Mouse (Mus musculus): ENCODE data around the gene Wfdc9. TPM values are rescaled to one million over a fixed set of nuclear protein-coding genes. Genes with fewer than 3 reads are reported as not detected.

Wfdc9 gene
- polyA plus RNA-seq, 1 experiment = not detected

- Histone ChIP-seq H3K4me2 (ENCODE audit: low read depth) (no peak overlapping the region), H3K4me3 (no peak overlapping the region), H3K27me3 (ENCODE audit: control insufficient read depth, insufficient read depth, insufficient read length) (peaks cover 3% of the 10 kb centered on the region), H3K79me2 (ENCODE audit: control insufficient read depth, insufficient read depth) (no peaks in the 10 kb centered on the region), H3ac (ENCODE audit: control insufficient read depth, insufficient read length) (no peak overlapping the region), H3K36me3 (ENCODE audit: control insufficient read depth, insufficient read depth) (no peaks in the 10 kb centered on the region)
- TF ChIP-seq MAX (IDR thresholded peaks at IDR 0.05; ENCODE audit: low read depth) (no peak), POLR2AphosphoS2 (IDR thresholded peaks at IDR 0.05; ENCODE audit: insufficient read length, low read depth) (no peak), TCF12 (IDR thresholded peaks at IDR 0.05; ENCODE audit: insufficient read depth, poor library complexity, severe bottlenecking) (no peak), E2F4 (IDR thresholded peaks at IDR 0.05; ENCODE audit: insufficient read depth) (no peak), POLR2A (IDR thresholded peaks at IDR 0.05; ENCODE audit: insufficient read length, low read depth) (no peak)
Measured at GRCm38 (mm10) chr2:164678848-164679625, 22.7 kb upstream of the Wfdc9 start.

DNA sequence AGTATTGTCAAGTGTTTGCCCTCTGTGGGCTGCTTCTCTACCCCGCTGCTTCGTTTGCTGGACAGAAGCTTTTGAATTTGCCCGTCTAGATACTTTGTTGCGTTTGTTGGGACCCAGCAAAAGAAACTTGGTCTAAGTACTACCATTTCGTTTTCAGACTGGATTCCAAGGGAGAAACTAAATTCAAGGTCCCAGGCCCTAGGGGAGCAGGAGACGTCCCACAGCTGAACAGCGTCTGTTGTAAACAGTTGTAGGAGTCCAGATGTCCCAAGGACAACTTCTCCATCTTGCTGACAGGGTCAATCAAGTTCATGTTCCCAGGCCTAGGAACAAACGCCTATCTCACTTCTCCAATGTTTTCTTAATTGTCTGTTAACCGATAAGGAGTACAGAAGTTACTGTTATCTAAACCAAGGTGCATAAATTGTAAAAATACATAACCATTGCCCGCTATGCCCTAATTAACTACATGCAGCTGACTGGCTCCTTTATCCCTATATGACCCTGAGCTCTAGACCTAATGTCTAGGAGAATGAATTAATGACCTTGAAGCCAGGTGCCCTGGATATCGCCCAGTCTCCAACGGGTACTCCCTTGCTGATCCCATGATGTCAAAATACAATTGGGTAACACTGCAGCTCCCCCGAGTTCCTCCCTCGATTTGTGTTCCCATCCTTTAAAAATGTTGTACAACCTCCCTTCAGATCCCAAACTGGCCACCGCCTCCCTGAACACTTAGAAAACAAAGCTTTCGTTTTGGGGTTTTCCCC lies 20.7 kb upstream of the Wfdc9 start:
- Histone ChIP-seq H3ac (ENCODE audit: control insufficient read depth, insufficient read length) (no peak overlapping the region), H3K27me3 (ENCODE audit: control insufficient read depth, insufficient read depth, insufficient read length) (no peaks in the 10 kb centered on the region), H3K36me3 (ENCODE audit: control insufficient read depth, insufficient read depth) (no peaks in the 10 kb centered on the region), H3K4me2 (ENCODE audit: low read depth) (no peak overlapping the region), H3K79me2 (ENCODE audit: control insufficient read depth, insufficient read depth) (no peaks in the 10 kb centered on the region), H3K4me3 (no peak overlapping the region)
- TF ChIP-seq CEBPB (IDR thresholded peaks at IDR 0.05; ENCODE audit: insufficient read depth, poor library complexity, severe bottlenecking) = no peak

- H3K36me3 ChIP-seq (ENCODE audit: control insufficient read depth, insufficient read depth) = no peaks in the 10 kb centered on the region
- H3K79me2 ChIP-seq (ENCODE audit: control insufficient read depth, insufficient read depth) = no peaks in the 10 kb centered on the region
- no peak overlapping the region for H3K4me2 ChIP-seq (ENCODE audit: low read depth)
- no peak overlapping the region for H3K4me3 ChIP-seq
- no peak for TF ChIP-seq E2F4 (IDR thresholded peaks at IDR 0.05; ENCODE audit: insufficient read depth)
- TF ChIP-seq MYOG (IDR thresholded peaks at IDR 0.05; ENCODE audit: control insufficient read depth in 1 of 3, insufficient read depth in 1 of 3, insufficient read length in 2 of 3, low read depth in 2 of 3) = no peak
- no peak for TF ChIP-seq MAX (IDR thresholded peaks at IDR 0.05; ENCODE audit: low read depth)
- TF ChIP-seq USF1 (IDR thresholded peaks at IDR 0.05; ENCODE audit: low read depth) = no peak
- TF ChIP-seq REST (IDR thresholded peaks at IDR 0.05; ENCODE audit: insufficient read depth, insufficient read length) = no peak
- no peak for TF ChIP-seq SRF (IDR thresholded peaks at IDR 0.05; ENCODE audit: control insufficient read depth, insufficient read length, low read depth)
- TF ChIP-seq TCF12 (IDR thresholded peaks at IDR 0.05; ENCODE audit: insufficient read depth, poor library complexity, severe bottlenecking) = no peak
- H3K27me3 ChIP-seq (ENCODE audit: control insufficient read depth, insufficient read depth, insufficient read length) = no peaks in the 10 kb centered on the region
- no peak overlapping the region for H3ac ChIP-seq (ENCODE audit: control insufficient read depth, insufficient read length)
Measured at GRCm38 (mm10) chr2:164676103-164676502, 19.7 kb upstream of the Wfdc9 start.

DNA sequence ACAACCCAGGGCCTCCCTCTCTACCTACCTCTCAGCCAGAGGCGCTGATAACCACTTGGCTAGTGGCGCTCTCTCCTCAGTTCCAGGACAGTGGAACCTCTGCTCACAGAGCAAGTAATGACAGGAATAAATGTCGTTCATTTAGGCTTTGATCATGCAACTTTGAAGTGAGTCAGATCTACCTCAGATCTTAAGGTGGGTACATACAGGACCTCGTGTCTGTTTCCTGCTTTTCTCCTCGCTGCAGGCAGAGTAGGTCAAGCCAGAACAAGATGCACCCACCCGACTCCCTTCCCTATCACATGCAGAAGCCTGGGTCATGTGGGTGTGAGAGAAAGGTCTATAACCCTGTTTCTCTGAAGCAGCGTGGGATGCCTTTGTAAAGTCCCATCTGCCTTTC lies 17.6 kb upstream of the Wfdc9 start, which contains the start of gene Wfdc11:
Wfdc11 (minus strand) TSS at position 101 of the 400 bp plus-strand sequence.
- H3ac ChIP-seq (ENCODE audit: control insufficient read depth, insufficient read length) = no peak within 1 kb of the TSS
- no peak within 1 kb of the TSS for H3K4me2 ChIP-seq (ENCODE audit: low read depth)
- H3K4me3 ChIP-seq = no peak within 1 kb of the TSS
- H3K36me3 ChIP-seq (ENCODE audit: control insufficient read depth, insufficient read depth) = no peaks in the 10 kb centered on the region
- H3K79me2 ChIP-seq (ENCODE audit: control insufficient read depth, insufficient read depth) = no peaks in the 10 kb centered on the region
- H3K27me3 ChIP-seq (ENCODE audit: control insufficient read depth, insufficient read depth, insufficient read length) = no peaks in the 10 kb centered on the region
- no peak for TF ChIP-seq REST (IDR thresholded peaks at IDR 0.05; ENCODE audit: insufficient read depth, insufficient read length)
- TF ChIP-seq POLR2A (IDR thresholded peaks at IDR 0.05; ENCODE audit: insufficient read length, low read depth) = no peak
- no peak for TF ChIP-seq SRF (IDR thresholded peaks at IDR 0.05; ENCODE audit: control insufficient read depth, insufficient read length, low read depth)
- no peak for TF ChIP-seq CEBPB (IDR thresholded peaks at IDR 0.05; ENCODE audit: insufficient read depth, poor library complexity, severe bottlenecking)
- TF ChIP-seq POLR2AphosphoS2 (IDR thresholded peaks at IDR 0.05; ENCODE audit: insufficient read length, low read depth) = no peak
- TF ChIP-seq E2F4 (IDR thresholded peaks at IDR 0.05; ENCODE audit: insufficient read depth) = no peak
- no peak for TF ChIP-seq USF1 (IDR thresholded peaks at IDR 0.05; ENCODE audit: low read depth)
- TF ChIP-seq TCF12 (IDR thresholded peaks at IDR 0.05; ENCODE audit: insufficient read depth, poor library complexity, severe bottlenecking) = no peak
- TF ChIP-seq MYOG (IDR thresholded peaks at IDR 0.05; ENCODE audit: control insufficient read depth in 1 of 3, insufficient read depth in 1 of 3, insufficient read length in 2 of 3, low read depth in 2 of 3) = no peak
- TF ChIP-seq MYOD1 (IDR thresholded peaks at IDR 0.05; ENCODE audit: control insufficient read depth in 1 of 3, insufficient read length in 2 of 3, low read depth in 2 of 3) = no peak
- no peak for TF ChIP-seq TCF3 (IDR thresholded peaks at IDR 0.05; ENCODE audit: insufficient read length, low read depth)
- TF ChIP-seq MAX (IDR thresholded peaks at IDR 0.05; ENCODE audit: low read depth) = no peak

DNA sequence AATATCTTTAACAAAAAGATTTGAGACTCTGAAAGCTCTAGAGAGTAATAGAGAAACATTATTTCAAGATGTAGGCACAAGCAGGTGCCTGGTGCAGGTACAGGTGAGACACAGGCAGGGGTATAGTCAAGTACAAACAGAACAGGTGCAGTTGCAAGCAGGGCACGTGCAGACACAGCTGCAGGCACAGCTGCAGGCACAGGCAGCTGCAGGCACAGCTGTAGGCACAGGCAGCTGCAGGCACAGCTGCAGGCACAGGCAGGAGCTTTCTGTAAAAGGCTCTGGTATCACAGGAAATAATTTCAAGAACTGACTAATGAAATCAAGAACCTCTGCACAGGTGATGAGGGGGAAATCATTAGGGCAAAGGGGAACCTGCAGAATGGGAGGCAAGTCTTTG lies 14.6 kb upstream of the Wfdc9 start:
- H3K36me3 ChIP-seq (ENCODE audit: control insufficient read depth, insufficient read depth) = no peaks in the 10 kb centered on the region
- H3ac ChIP-seq (ENCODE audit: control insufficient read depth, insufficient read length) = no peak overlapping the region
- H3K4me3 ChIP-seq = no peak overlapping the region
- no peaks in the 10 kb centered on the region for H3K79me2 ChIP-seq (ENCODE audit: control insufficient read depth, insufficient read depth)
- no peaks in the 10 kb centered on the region for H3K27me3 ChIP-seq (ENCODE audit: control insufficient read depth, insufficient read depth, insufficient read length)
- H3K4me2 ChIP-seq (ENCODE audit: low read depth) = no peak overlapping the region
- TF ChIP-seq USF1 (IDR thresholded peaks at IDR 0.05; ENCODE audit: low read depth) = no peak
- peak; percentile 56 for TF ChIP-seq TCF3 (IDR thresholded peaks at IDR 0.05; ENCODE audit: insufficient read length, low read depth)
- peak in 2 of 3 experiments; percentile 55 to 83 for TF ChIP-seq MYOG (IDR thresholded peaks at IDR 0.05; ENCODE audit: control insufficient read depth in 1 of 3, insufficient read depth in 1 of 3, insufficient read length in 2 of 3, low read depth in 2 of 3)
- no peak for TF ChIP-seq TCF12 (IDR thresholded peaks at IDR 0.05; ENCODE audit: insufficient read depth, poor library complexity, severe bottlenecking)
- TF ChIP-seq POLR2A (IDR thresholded peaks at IDR 0.05; ENCODE audit: insufficient read length, low read depth) = no peak
- peak in 1 of 3 experiments; percentile 80 for TF ChIP-seq MYOD1 (IDR thresholded peaks at IDR 0.05; ENCODE audit: control insufficient read depth in 1 of 3, insufficient read length in 2 of 3, low read depth in 2 of 3)
- TF ChIP-seq SRF (IDR thresholded peaks at IDR 0.05; ENCODE audit: control insufficient read depth, insufficient read length, low read depth) = no peak
- no peak for TF ChIP-seq MAX (IDR thresholded peaks at IDR 0.05; ENCODE audit: low read depth)
- no peak for TF ChIP-seq E2F4 (IDR thresholded peaks at IDR 0.05; ENCODE audit: insufficient read depth)
